ENCODE assay signal across 1 mouse cellular context in genomic region chr2:29701393-29701792, GRCm38 (mm10).
TF ChIP-seq lines count a peak whose summit lies in the region.

No protein-coding gene starts in this region.

TF ChIP-seq in CH12.LX, 34 proteins besides CTCF, POLR2A, EP300 and RAD21 (continued from another document):
- TF ChIP-seq MAX (IDR thresholded peaks at IDR 0.05; ENCODE audit: low read length) (no peak), ELF1 (IDR thresholded peaks at IDR 0.05; ENCODE audit: low read depth, low read length) (no peak), NELFE (IDR thresholded peaks at IDR 0.05; ENCODE audit: low read depth, low read length) (no peak), ZKSCAN1 (IDR thresholded peaks at IDR 0.05; ENCODE audit: borderline replicate concordance, low read depth, low read length) (no peak)
